Mouse (Mus musculus): Measurements from ENCODE around the gene Abhd5. TPM values are rescaled to one million over a fixed set of nuclear protein-coding genes. Genes with fewer than 3 reads are reported as not detected.

Abhd5 gene
- polyA plus RNA-seq, 1 experiment from 2014 or later: 19.5 TPM

- H3K27me3 ChIP-seq (ENCODE audit: control insufficient read depth, insufficient read depth, low read length): no peaks in the 10 kb centered on the region
- peak; percentile 7; the same call in 1 of the 2 replicates for ATAC-seq (ENCODE audit: insufficient number of reproducible peaks, low FRiP score, low TSS enrichment, low read depth)
- no peaks in the 10 kb centered on the region for H3K36me3 ChIP-seq (ENCODE audit: control insufficient read depth, insufficient read depth, low read length)
- peak overlapping the region; percentile 57 for H3K4me3 ChIP-seq (ENCODE audit: low read depth, low read length)
- no peak overlapping the region for H3K27ac ChIP-seq (replicated peaks; ENCODE audit: low read depth, low read length)
- peak overlapping the region; percentile 50 for H3K4me2 ChIP-seq (ENCODE audit: low read depth, severe bottlenecking)
- under 1% methylated on average over 30 of the region's 30 CpGs for WGBS
- no peaks in the 10 kb centered on the region for H3K4me1 ChIP-seq (ENCODE audit: control insufficient read depth, insufficient read depth, low read length)
- no peaks in the 10 kb centered on the region for H3K9me3 ChIP-seq (ENCODE audit: control insufficient read depth, low read length)
- no peak for DNase-seq (ENCODE audit: low spot score)
- peak overlapping the region; percentile 68 for H3K9ac ChIP-seq (ENCODE audit: low read length)
Measured at GRCm38 (mm10) chr9:122352025-122352392, 601 bp downstream of the Abhd5 start.

DNA sequence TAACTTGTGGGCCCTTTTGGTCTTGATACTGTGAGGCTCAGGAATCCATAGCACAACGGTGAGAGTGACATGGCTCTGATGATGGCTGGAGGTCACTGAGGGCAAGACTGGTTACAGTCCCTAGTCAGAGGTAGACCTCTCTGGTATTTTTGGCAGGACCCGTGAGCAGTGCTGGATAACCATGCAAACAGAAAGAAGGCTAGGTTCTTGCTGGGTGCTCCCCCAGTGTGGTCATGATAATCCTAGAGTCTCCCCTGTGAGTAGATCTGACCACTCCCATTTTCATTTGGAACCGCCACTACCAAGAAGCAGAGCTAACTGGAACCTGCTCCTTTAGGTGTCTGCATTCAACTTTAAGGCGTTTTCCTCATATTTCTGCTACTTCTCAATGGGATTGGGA lies 1.5 kb downstream of the Abhd5 start:
- Histone ChIP-seq H3K9ac (ENCODE audit: low read length) (no peak overlapping the region), H3K36me3 (ENCODE audit: control insufficient read depth, insufficient read depth, low read length) (no peaks in the 10 kb centered on the region), H3K9me3 (ENCODE audit: control insufficient read depth, low read length) (no peaks in the 10 kb centered on the region), H3K27ac (replicated peaks; ENCODE audit: low read depth, low read length) (no peak overlapping the region), H3K4me2 (ENCODE audit: low read depth, severe bottlenecking) (no peak overlapping the region), H3K4me1 (ENCODE audit: control insufficient read depth, insufficient read depth, low read length) (no peaks in the 10 kb centered on the region), H3K4me3 (ENCODE audit: low read depth, low read length) (no peak overlapping the region), H3K27me3 (ENCODE audit: control insufficient read depth, insufficient read depth, low read length) (no peaks in the 10 kb centered on the region)
- no peak for ATAC-seq (ENCODE audit: insufficient number of reproducible peaks, low FRiP score, low TSS enrichment, low read depth)
- no peak for DNase-seq (ENCODE audit: low spot score)
- WGBS: 80% methylated on average over 4 of the region's 4 CpGs

DNA sequence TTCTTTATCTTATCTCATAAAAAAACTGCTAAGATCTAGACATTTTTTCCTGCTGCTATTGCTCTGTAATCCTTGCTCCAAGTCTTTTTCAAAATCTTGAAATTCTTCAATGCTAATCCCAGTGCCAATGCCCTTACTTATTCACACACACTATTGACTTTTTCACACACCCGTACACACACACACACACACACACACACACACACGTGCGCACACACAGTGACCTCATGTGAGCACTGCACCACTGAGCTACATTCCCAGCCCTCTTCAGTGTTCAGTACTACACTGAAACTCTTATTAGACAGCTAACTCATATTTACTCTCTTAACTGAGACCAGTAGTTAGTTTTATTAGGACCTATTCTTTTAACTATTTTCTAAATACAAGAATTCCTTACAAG lies 2.8 kb downstream of the Abhd5 start:
- no peak overlapping the region for H3K9ac ChIP-seq (ENCODE audit: low read length)
- H3K4me1 ChIP-seq (ENCODE audit: control insufficient read depth, insufficient read depth, low read length): no peaks in the 10 kb centered on the region
- ATAC-seq (ENCODE audit: insufficient number of reproducible peaks, low FRiP score, low TSS enrichment, low read depth) (no peak), DNase-seq (ENCODE audit: low spot score) (no peak)
- H3K9me3 ChIP-seq (ENCODE audit: control insufficient read depth, low read length): no peaks in the 10 kb centered on the region
- WGBS: 88% methylated on average over 3 of the region's 3 CpGs
- no peaks in the 10 kb centered on the region for H3K27me3 ChIP-seq (ENCODE audit: control insufficient read depth, insufficient read depth, low read length)
- H3K4me3 ChIP-seq (ENCODE audit: low read depth, low read length): no peak overlapping the region
- no peaks in the 10 kb centered on the region for H3K36me3 ChIP-seq (ENCODE audit: control insufficient read depth, insufficient read depth, low read length)
- no peak overlapping the region for H3K4me2 ChIP-seq (ENCODE audit: low read depth, severe bottlenecking)
- no peak overlapping the region for H3K27ac ChIP-seq (replicated peaks; ENCODE audit: low read depth, low read length)

- WGBS: 89% methylated on average over 1 of the region's 1 CpGs
- Histone ChIP-seq H3K4me1 (ENCODE audit: control insufficient read depth, insufficient read depth, low read length) (no peaks in the 10 kb centered on the region), H3K4me3 (ENCODE audit: low read depth, low read length) (no peak overlapping the region), H3K27me3 (ENCODE audit: control insufficient read depth, insufficient read depth, low read length) (no peaks in the 10 kb centered on the region), H3K9ac (ENCODE audit: low read length) (no peak overlapping the region), H3K27ac (replicated peaks; ENCODE audit: low read depth, low read length) (no peak overlapping the region), H3K4me2 (ENCODE audit: low read depth, severe bottlenecking) (no peak overlapping the region), H3K36me3 (ENCODE audit: control insufficient read depth, insufficient read depth, low read length) (no peaks in the 10 kb centered on the region), H3K9me3 (ENCODE audit: control insufficient read depth, low read length) (no peaks in the 10 kb centered on the region)
- ATAC-seq (ENCODE audit: insufficient number of reproducible peaks, low FRiP score, low TSS enrichment, low read depth) (no peak), DNase-seq (ENCODE audit: low spot score) (no peak)
Measured at GRCm38 (mm10) chr9:122357073-122357472, 5.7 kb downstream of the Abhd5 start.

- ATAC-seq (ENCODE audit: insufficient number of reproducible peaks, low FRiP score, low TSS enrichment, low read depth) (no peak), DNase-seq (ENCODE audit: low spot score) (no peak)
- H3K36me3 ChIP-seq (ENCODE audit: control insufficient read depth, insufficient read depth, low read length): no peaks in the 10 kb centered on the region
- H3K27me3 ChIP-seq (ENCODE audit: control insufficient read depth, insufficient read depth, low read length): no peaks in the 10 kb centered on the region
- H3K9me3 ChIP-seq (ENCODE audit: control insufficient read depth, low read length): no peaks in the 10 kb centered on the region
- H3K4me1 ChIP-seq (ENCODE audit: control insufficient read depth, insufficient read depth, low read length): no peaks in the 10 kb centered on the region
- H3K27ac ChIP-seq (replicated peaks; ENCODE audit: low read depth, low read length): no peak overlapping the region
- WGBS: 90% methylated on average over 1 of the region's 1 CpGs
- H3K9ac ChIP-seq (ENCODE audit: low read length): no peak overlapping the region
- no peak overlapping the region for H3K4me3 ChIP-seq (ENCODE audit: low read depth, low read length)
- H3K4me2 ChIP-seq (ENCODE audit: low read depth, severe bottlenecking): no peak overlapping the region
Measured at GRCm38 (mm10) chr9:122357626-122358025, 6.2 kb downstream of the Abhd5 start.

- no peak for ATAC-seq (ENCODE audit: insufficient number of reproducible peaks, low FRiP score, low TSS enrichment, low read depth)
- no peaks in the 10 kb centered on the region for H3K36me3 ChIP-seq (ENCODE audit: control insufficient read depth, insufficient read depth, low read length)
- no peaks in the 10 kb centered on the region for H3K9me3 ChIP-seq (ENCODE audit: control insufficient read depth, low read length)
- no peak overlapping the region for H3K27ac ChIP-seq (replicated peaks; ENCODE audit: low read depth, low read length)
- no peak overlapping the region for H3K4me3 ChIP-seq (ENCODE audit: low read depth, low read length)
- H3K27me3 ChIP-seq (ENCODE audit: control insufficient read depth, insufficient read depth, low read length): no peaks in the 10 kb centered on the region
- no peaks in the 10 kb centered on the region for H3K4me1 ChIP-seq (ENCODE audit: control insufficient read depth, insufficient read depth, low read length)
- whole genome bisulfite sequencing: 73% methylated on average over 1 of the region's 1 CpGs
- no peak overlapping the region for H3K9ac ChIP-seq (ENCODE audit: low read length)
- DNase-seq (ENCODE audit: low spot score): no peak
- no peak overlapping the region for H3K4me2 ChIP-seq (ENCODE audit: low read depth, severe bottlenecking)
Measured at GRCm38 (mm10) chr9:122364171-122364570, 12.8 kb downstream of the Abhd5 start.

- H3K9me3 ChIP-seq (ENCODE audit: control insufficient read depth, low read length): no peaks in the 10 kb centered on the region
- H3K27ac ChIP-seq (replicated peaks; ENCODE audit: low read depth, low read length): no peak overlapping the region
- no peaks in the 10 kb centered on the region for H3K27me3 ChIP-seq (ENCODE audit: control insufficient read depth, insufficient read depth, low read length)
- no peaks in the 10 kb centered on the region; the same call in 1 of the 2 replicates for H3K36me3 ChIP-seq (ENCODE audit: control insufficient read depth, insufficient read depth, low read length)
- H3K4me1 ChIP-seq (ENCODE audit: control insufficient read depth, insufficient read depth, low read length): 0 out of 2 replicates have a peak, but pooled peaks cover 6% of the 10 kb centered on the region
- no peak overlapping the region for H3K4me2 ChIP-seq (ENCODE audit: low read depth, severe bottlenecking)
- DNase-seq (ENCODE audit: low spot score) (no peak), ATAC-seq (ENCODE audit: insufficient number of reproducible peaks, low FRiP score, low TSS enrichment, low read depth) (no peak)
- H3K9ac ChIP-seq (ENCODE audit: low read length): no peak overlapping the region
- 93% methylated on average over 6 of the region's 6 CpGs for WGBS
- no peak overlapping the region for H3K4me3 ChIP-seq (ENCODE audit: low read depth, low read length)
Measured at GRCm38 (mm10) chr9:122370292-122370794, 18.9 kb downstream of the Abhd5 start.

DNA sequence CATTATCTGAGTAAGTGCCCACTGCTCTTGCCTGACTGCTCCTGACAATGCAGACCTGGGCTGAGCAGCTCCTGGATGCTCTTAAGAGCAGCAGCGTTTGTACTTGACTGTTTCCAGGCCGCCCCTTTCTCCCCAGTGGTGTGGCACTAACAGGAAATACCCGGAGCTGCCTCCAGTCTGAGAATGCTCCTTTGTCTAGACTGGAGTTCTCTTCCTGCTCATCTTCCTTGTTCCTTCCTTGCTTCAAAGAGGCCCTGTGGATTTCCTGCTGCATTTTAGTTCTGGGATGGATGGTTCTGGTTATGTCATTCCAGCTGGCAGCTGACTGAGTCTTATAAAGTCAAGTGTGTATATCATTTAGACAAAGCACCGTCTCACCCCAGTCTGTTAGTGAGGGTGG lies 21.1 kb downstream of the Abhd5 start:
- Histone ChIP-seq H3K4me3 (ENCODE audit: low read depth, low read length) (no peak overlapping the region), H3K27me3 (ENCODE audit: control insufficient read depth, insufficient read depth, low read length) (no peaks in the 10 kb centered on the region), H3K9me3 (ENCODE audit: control insufficient read depth, low read length) (no peaks in the 10 kb centered on the region), H3K27ac (replicated peaks; ENCODE audit: low read depth, low read length) (no peak overlapping the region), H3K9ac (ENCODE audit: low read length) (no peak overlapping the region), H3K4me2 (ENCODE audit: low read depth, severe bottlenecking) (no peak overlapping the region), H3K36me3 (ENCODE audit: control insufficient read depth, insufficient read depth, low read length) (no peaks in the 10 kb centered on the region; the same call in 1 of the 2 replicates), H3K4me1 (ENCODE audit: control insufficient read depth, insufficient read depth, low read length) (0 out of 2 replicates have a peak, but pooled peaks cover 6% of the 10 kb centered on the region)
- 33% methylated on average over 4 of the region's 4 CpGs for WGBS
- no peak for ATAC-seq (ENCODE audit: insufficient number of reproducible peaks, low FRiP score, low TSS enrichment, low read depth)
- DNase-seq (ENCODE audit: low spot score): peak; percentile 38

GRCm38 (mm10) chr9:122372991-122373390 lies 21.6 kb downstream of the Abhd5 start:
- Histone ChIP-seq H3K9ac (ENCODE audit: low read length) (no peak overlapping the region), H3K27ac (replicated peaks; ENCODE audit: low read depth, low read length) (no peak overlapping the region), H3K4me3 (ENCODE audit: low read depth, low read length) (no peak overlapping the region), H3K36me3 (ENCODE audit: control insufficient read depth, insufficient read depth, low read length) (no peaks in the 10 kb centered on the region; the same call in 1 of the 2 replicates), H3K27me3 (ENCODE audit: control insufficient read depth, insufficient read depth, low read length) (no peaks in the 10 kb centered on the region), H3K4me1 (ENCODE audit: control insufficient read depth, insufficient read depth, low read length) (0 out of 2 replicates have a peak, but pooled peaks cover 6% of the 10 kb centered on the region), H3K9me3 (ENCODE audit: control insufficient read depth, low read length) (no peaks in the 10 kb centered on the region), H3K4me2 (ENCODE audit: low read depth, severe bottlenecking) (no peak overlapping the region)
- DNase-seq (ENCODE audit: low spot score): no peak
- ATAC-seq (ENCODE audit: insufficient number of reproducible peaks, low FRiP score, low TSS enrichment, low read depth): no peak
- 69% methylated on average over 1 of the region's 1 CpGs for WGBS

All from limb, embryonic 11.5 days (tissue).